Mouse (Mus musculus): ENCODE results near the gene Pbx2. TPM values are rescaled to one million over a fixed set of nuclear protein-coding genes. Genes with fewer than 3 reads are reported as not detected.

The Pbx2 gene
- polyA plus RNA-seq, 1 experiment from 2014 or later: 64.2 TPM

- WGBS (ENCODE audit: missing documents): under 1% methylated on average over 49 of the region's 50 CpGs
- H3K27ac ChIP-seq: peak overlapping the region; percentile 51; the same call in 1 of the 2 replicates
Observed at GRCm38 (mm10) chr17:34587423-34587811, 3.6 kb upstream of the Pbx2 start.

GRCm38 (mm10) chr17:34587814-34588213 lies 3.3 kb upstream of the Pbx2 start:
- H3K4me3 ChIP-seq (ENCODE audit: inconsistent target): peak overlapping the region; percentile 56
- H3K27ac ChIP-seq: peak overlapping the region; percentile 51
- H3K36me3 ChIP-seq (ENCODE audit: inconsistent target): no peaks in the 10 kb centered on the region
- H3K79me2 ChIP-seq (ENCODE audit: inconsistent target): peaks cover 42% of the 10 kb centered on the region
- WGBS (ENCODE audit: missing documents): 2% methylated on average over 19 of the region's 19 CpGs

More at GRCm38 (mm10) chr17:34587423-34587811, 3.6 kb upstream of the Pbx2 start:
- Histone ChIP-seq H3K36me3 (ENCODE audit: inconsistent target) (no peaks in the 10 kb centered on the region), H3K79me2 (ENCODE audit: inconsistent target) (peaks cover 38% of the 10 kb centered on the region), H3K4me3 (ENCODE audit: inconsistent target) (peak overlapping the region; percentile 56)

- H3K79me2 ChIP-seq (ENCODE audit: inconsistent target): peaks cover 51% of the 10 kb centered on the region
- 51% methylated on average over 2 of the region's 3 CpGs for WGBS (ENCODE audit: missing documents)
- peak overlapping the region; percentile 75; the same call in 1 of the 2 replicates for H3K4me3 ChIP-seq (ENCODE audit: inconsistent target)
- peak overlapping the region; percentile 92 for H3K27ac ChIP-seq
- H3K36me3 ChIP-seq (ENCODE audit: inconsistent target): no peaks in the 10 kb centered on the region
Observed at GRCm38 (mm10) chr17:34588767-34589166, 2.3 kb upstream of the Pbx2 start.

GRCm38 (mm10) chr17:34589206-34589605 lies 1.9 kb upstream of the Pbx2 start:
- peak overlapping the region; percentile 92 for H3K27ac ChIP-seq
- peaks cover 56% of the 10 kb centered on the region for H3K79me2 ChIP-seq (ENCODE audit: inconsistent target)
- H3K36me3 ChIP-seq (ENCODE audit: inconsistent target): no peaks in the 10 kb centered on the region; the same call in 1 of the 2 replicates
- peak overlapping the region; percentile 75 for H3K4me3 ChIP-seq (ENCODE audit: inconsistent target)
- WGBS (ENCODE audit: missing documents): 33% methylated on average over 7 of the region's 7 CpGs

- Histone ChIP-seq H3K36me3 (ENCODE audit: inconsistent target) (peaks cover 3% of the 10 kb centered on the region; the same call in 1 of the 2 replicates), H3K4me3 (ENCODE audit: inconsistent target) (peak within 1 kb of the TSS; percentile 75), H3K79me2 (ENCODE audit: inconsistent target) (peaks cover 58% of the 10 kb centered on the region), H3K27ac (peak within 1 kb of the TSS; percentile 92)
- 4% methylated on average over 7 of the region's 7 CpGs for WGBS (ENCODE audit: missing documents)
Observed at GRCm38 (mm10) chr17:34589681-34590101, 1.4 kb upstream of the Pbx2 start, which contains the start of gene Gpsm3. Gpsm3 (plus strand) TSS chr17:34589806.

- H3K36me3 ChIP-seq (ENCODE audit: inconsistent target): peaks cover 9% of the 10 kb centered on the region; the same call in 1 of the 2 replicates
- H3K27ac ChIP-seq: peak overlapping the region; percentile 92
- WGBS (ENCODE audit: missing documents): 27% methylated on average over 15 of the region's 15 CpGs
- H3K4me3 ChIP-seq (ENCODE audit: inconsistent target): peak overlapping the region; percentile 75
- peaks cover 58% of the 10 kb centered on the region for H3K79me2 ChIP-seq (ENCODE audit: inconsistent target)
Observed at GRCm38 (mm10) chr17:34590154-34590987, 695 bp upstream of the Pbx2 start.

GRCm38 (mm10) chr17:34591994-34592375 lies 919 bp downstream of the Pbx2 start:
- peaks cover 19% of the 10 kb centered on the region; the same call in 1 of the 2 replicates for H3K36me3 ChIP-seq (ENCODE audit: inconsistent target)
- WGBS (ENCODE audit: missing documents): 0% methylated on average over 16 of the region's 35 CpGs
- H3K4me3 ChIP-seq (ENCODE audit: inconsistent target): peak overlapping the region; percentile 75
- H3K79me2 ChIP-seq (ENCODE audit: inconsistent target): peaks cover 58% of the 10 kb centered on the region
- peak overlapping the region; percentile 92 for H3K27ac ChIP-seq

- peaks cover 56% of the 10 kb centered on the region for H3K79me2 ChIP-seq (ENCODE audit: inconsistent target)
- H3K27ac ChIP-seq: peak overlapping the region; percentile 71
- 2% methylated on average over 32 of the region's 32 CpGs for WGBS (ENCODE audit: missing documents)
Observed at GRCm38 (mm10) chr17:34592581-34593549, 1.8 kb downstream of the Pbx2 start.

GRCm38 (mm10) chr17:34593752-34594525 lies 2.9 kb downstream of the Pbx2 start:
- H3K4me3 ChIP-seq (ENCODE audit: inconsistent target): peak overlapping the region; percentile 53
- H3K79me2 ChIP-seq (ENCODE audit: inconsistent target): peaks cover 45% of the 10 kb centered on the region
- peaks cover 19% of the 10 kb centered on the region; the same call in 1 of the 2 replicates for H3K36me3 ChIP-seq (ENCODE audit: inconsistent target)
- WGBS (ENCODE audit: missing documents): 79% methylated on average over 33 of the region's 34 CpGs
- peak overlapping the region; percentile 71; the same call in 1 of the 2 replicates for H3K27ac ChIP-seq

More at GRCm38 (mm10) chr17:34592581-34593549, 1.8 kb downstream of the Pbx2 start:
- H3K4me3 ChIP-seq (ENCODE audit: inconsistent target): peak overlapping the region; percentile 53
- peaks cover 19% of the 10 kb centered on the region; the same call in 1 of the 2 replicates for H3K36me3 ChIP-seq (ENCODE audit: inconsistent target)

GRCm38 (mm10) chr17:34596098-34596497 lies 5.0 kb downstream of the Pbx2 start:
- Histone ChIP-seq H3K36me3 (ENCODE audit: inconsistent target) (peaks cover 19% of the 10 kb centered on the region; the same call in 1 of the 2 replicates), H3K27ac (no peak overlapping the region), H3K4me3 (ENCODE audit: inconsistent target) (no peak overlapping the region), H3K79me2 (ENCODE audit: inconsistent target) (peaks cover 23% of the 10 kb centered on the region; the same call in 1 of the 2 replicates)
- WGBS (ENCODE audit: missing documents): 89% methylated on average over 8 of the region's 8 CpGs

GRCm38 (mm10) chr17:34597566-34598095 lies 6.6 kb downstream of the Pbx2 start, which contains the start of gene Ager:
Ager (plus strand) TSS chr17:34597862.
- Histone ChIP-seq H3K79me2 (ENCODE audit: inconsistent target) (peaks cover 28% of the 10 kb centered on the region), H3K27ac (no peak within 1 kb of the TSS), H3K36me3 (ENCODE audit: inconsistent target) (peaks cover 19% of the 10 kb centered on the region; the same call in 1 of the 2 replicates), H3K4me3 (ENCODE audit: inconsistent target) (no peak within 1 kb of the TSS)
- WGBS (ENCODE audit: missing documents): 51% methylated on average over 5 of the region's 6 CpGs

GRCm38 (mm10) chr17:34599891-34600290 lies 8.8 kb downstream of the Pbx2 start:
- H3K79me2 ChIP-seq (ENCODE audit: inconsistent target): peaks cover 15% of the 10 kb centered on the region
- WGBS (ENCODE audit: missing documents): 85% methylated on average over 9 of the region's 9 CpGs

GRCm38 (mm10) chr17:34601796-34602195 lies 10.7 kb downstream of the Pbx2 start:
- 91% methylated on average over 12 of the region's 12 CpGs for WGBS (ENCODE audit: missing documents)
- Histone ChIP-seq H3K4me3 (ENCODE audit: inconsistent target) (no peak overlapping the region), H3K27ac (no peak overlapping the region), H3K79me2 (ENCODE audit: inconsistent target) (peaks cover 27% of the 10 kb centered on the region), H3K36me3 (ENCODE audit: inconsistent target) (no peaks in the 10 kb centered on the region)

More at GRCm38 (mm10) chr17:34599891-34600290, 8.8 kb downstream of the Pbx2 start:
- H3K4me3 ChIP-seq (ENCODE audit: inconsistent target): no peak overlapping the region
- H3K36me3 ChIP-seq (ENCODE audit: inconsistent target): peaks cover 14% of the 10 kb centered on the region; the same call in 1 of the 2 replicates
- no peak overlapping the region for H3K27ac ChIP-seq
